Mouse (Mus musculus) intestine, postnatal 0 days (tissue): Measurements from ENCODE around the gene Idh2. TPM values are rescaled to one million over a fixed set of nuclear protein-coding genes. Genes with fewer than 3 reads are reported as not detected.
A peak's percentile ranks its signal among the peaks of the same experiment; 100 is the strongest.

Experiments
- ATAC-seq: fragments of 200-750 bp; cut with Nextera tagmentation; 2 replicates; pipeline ENCODE4 v1.8.0; 2017; ENCODE audit warnings: mild to moderate bottlenecking, moderate TSS enrichment, moderate library complexity
- H3K27ac ChIP-seq: fragments of 300-500 bp; sonication (generic); 2 replicates; pipeline ENCODE4 v1.5.1; 2014; ENCODE audit warnings: mild to moderate bottlenecking, low read depth, low read length, moderate library complexity
- H3K27me3 ChIP-seq: fragments of 300-500 bp; sonication (generic); replicated peaks from 2 replicates; pipeline ENCODE4 v1.6.1; 2014; ENCODE audit warnings: low read length, mixed read lengths; ENCODE audit not compliant: control insufficient read depth, insufficient read depth
- H3K36me3 ChIP-seq: fragments of 300-500 bp; sonication (generic); 2 replicates; pipeline ENCODE4 v1.6.1; 2014; ENCODE audit warnings: mild to moderate bottlenecking, moderate library complexity; ENCODE audit not compliant: control insufficient read depth, insufficient read depth
- H3K4me1 ChIP-seq: fragments of 300-500 bp; sonication (generic); replicated peaks from 2 replicates; pipeline ENCODE4 v1.6.1; 2014; ENCODE audit warnings: antibody characterized with exemption, low read length, mixed read lengths; ENCODE audit not compliant: control insufficient read depth, insufficient read depth
- H3K4me2 ChIP-seq: fragments of 300-500 bp; sonication (generic); replicated peaks from 2 replicates; pipeline ENCODE4 v1.6.1; 2014; ENCODE audit warnings: low read depth, mild to moderate bottlenecking, moderate library complexity
- H3K4me3 ChIP-seq: fragments of 300-500 bp; sonication (generic); 2 replicates; pipeline ENCODE4 v1.5.1; 2014; ENCODE audit warnings: low read depth, low read length
- H3K9ac ChIP-seq: fragments of 300-500 bp; sonication (generic); 2 replicates; pipeline ENCODE4 v1.6.1; 2014; ENCODE audit warnings: mild to moderate bottlenecking, low read depth, low read length
- H3K9me3 ChIP-seq: fragments of 300-500 bp; sonication (generic); 2 replicates; pipeline ENCODE4 v1.6.1; 2016; ENCODE audit warnings: mixed run types; ENCODE audit not compliant: control insufficient read depth
- CTCF ChIP-seq: sonication (generic); IDR thresholded peaks from 2 replicates; pipeline ENCODE4 v1.5.1; 2016; ENCODE audit warnings: low read depth, mild to moderate bottlenecking, control low read depth, antibody characterized with exemption, moderate library complexity
- WGBS: fragments of 180-500 bp; shearing (Covaris S2); extraction: QIAGEN DNeasy Blood & Tissue Kit; methylation state at CpG from one replicate; pipeline ENCODE4 v1.1.7; 2014; 5-methylcytosine and 5-hydroxymethylcytosine counted together
- polyA plus RNA-seq: library from polyadenylated mRNA; unstranded; fragments of >200 nt; fragmentation: Nextera tagmentation; extraction: Ambion mirVana; gene quantifications from 2 replicates; pipeline ENCODE4 v1.2.1, GENCODE M21; 2015

The Idh2 gene
- polyA plus RNA-seq: 185 and 190 TPM in 2 replicates

- H3K27ac ChIP-seq: peak within 1 kb of the TSS; percentile 90
- peak; percentile 91 for ATAC-seq
- 0% methylated on average over 29 of the region's 29 CpGs for WGBS
- H3K9ac ChIP-seq: peak within 1 kb of the TSS; percentile 92
- peak within 1 kb of the TSS; percentile 99 for H3K4me2 ChIP-seq
- H3K36me3 ChIP-seq: peaks cover 4% of the 10 kb centered on the region; the same call in 1 of the 2 replicates
- no peak for TF ChIP-seq CTCF
- no peaks in the 10 kb centered on the region for H3K9me3 ChIP-seq
- H3K4me1 ChIP-seq: 0 out of 2 replicates have a peak, but pooled peaks cover 5% of the 10 kb centered on the region
- H3K4me3 ChIP-seq: peak within 1 kb of the TSS; percentile 89
- no peaks in the 10 kb centered on the region for H3K27me3 ChIP-seq
Measured at GRCm38 (mm10) chr7:80115224-80115590, at the start of gene Idh2. Idh2 (minus strand) TSS chr7:80115392.

DNA sequence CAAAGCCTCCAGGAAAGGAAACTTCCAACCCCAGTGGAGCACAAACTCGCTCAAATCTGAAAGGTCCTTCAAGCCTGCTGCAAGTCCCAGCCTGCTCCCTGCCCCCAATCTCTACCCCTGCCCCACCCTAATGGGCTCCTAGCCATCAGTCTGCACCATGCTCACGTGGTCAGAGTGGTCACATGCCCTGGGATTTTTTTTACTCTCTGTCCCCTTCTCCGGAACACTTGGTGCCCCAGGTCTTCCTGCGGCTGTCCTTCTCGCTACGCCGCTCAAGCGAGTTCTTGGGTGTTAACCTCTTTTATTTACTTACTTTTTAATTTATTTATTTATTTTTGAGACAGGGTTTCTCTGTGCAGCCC is 45.7 kb upstream of the Idh2 start:
- Histone ChIP-seq H3K9me3 (no peaks in the 10 kb centered on the region), H3K4me2 (peak overlapping the region; percentile 21; the same call in 1 of the 2 replicates), H3K36me3 (no peaks in the 10 kb centered on the region), H3K4me3 (no peak overlapping the region), H3K27ac (peak overlapping the region; percentile 75), H3K27me3 (no peaks in the 10 kb centered on the region), H3K9ac (no peak overlapping the region), H3K4me1 (no peaks in the 10 kb centered on the region)
- no peak for TF ChIP-seq CTCF
- 45% methylated on average over 8 of the region's 8 CpGs for WGBS
- ATAC-seq: peak; percentile 59

- Histone ChIP-seq H3K27ac (peak overlapping the region; percentile 75), H3K9ac (no peak overlapping the region), H3K27me3 (no peaks in the 10 kb centered on the region), H3K4me2 (peak overlapping the region; percentile 21; the same call in 1 of the 2 replicates), H3K36me3 (no peaks in the 10 kb centered on the region), H3K4me1 (no peaks in the 10 kb centered on the region), H3K9me3 (no peaks in the 10 kb centered on the region), H3K4me3 (no peak overlapping the region)
- TF ChIP-seq CTCF: no peak
- ATAC-seq: peak; percentile 89
- 22% methylated on average over 7 of the region's 7 CpGs for WGBS
Measured at GRCm38 (mm10) chr7:80160293-80160944, 45.2 kb upstream of the Idh2 start.

DNA sequence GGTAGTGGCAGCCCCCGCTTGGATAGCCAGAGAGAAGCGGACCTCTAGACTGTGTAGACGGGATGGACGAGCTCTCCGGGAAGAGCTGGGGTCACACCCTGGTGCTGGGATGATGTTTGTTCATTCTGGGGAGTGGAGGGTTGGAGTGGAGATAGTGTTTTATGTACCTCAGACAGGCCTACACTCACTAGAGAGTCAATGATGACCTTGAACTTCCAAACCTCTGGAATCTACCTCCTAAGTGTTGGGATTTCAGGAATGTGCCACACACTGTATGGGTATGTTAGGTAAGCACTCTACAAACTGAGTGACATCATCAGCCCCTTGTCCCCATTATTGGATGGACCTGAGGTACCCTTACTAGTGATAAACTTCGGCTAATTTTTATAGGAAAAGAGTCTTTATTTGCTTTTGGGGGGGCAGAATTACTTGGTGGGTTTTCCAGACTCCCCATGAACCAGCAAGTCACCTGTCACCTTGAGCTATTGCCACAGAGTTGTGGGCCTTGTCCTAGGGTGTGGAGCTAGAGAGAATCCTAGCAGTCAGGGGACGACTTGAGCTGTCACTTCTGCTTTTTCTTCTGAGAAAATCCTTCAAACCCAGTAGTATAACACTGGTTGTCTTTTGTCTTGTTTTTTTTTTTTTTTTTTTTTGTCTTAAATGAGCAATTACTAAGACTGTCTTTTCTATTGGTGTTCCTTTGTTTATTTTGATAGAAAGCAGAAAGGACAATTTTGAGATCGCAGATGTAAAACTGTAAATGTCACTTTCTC is 43.5 kb upstream of the Idh2 start:
- Histone ChIP-seq H3K4me3 (no peak overlapping the region), H3K4me1 (no peaks in the 10 kb centered on the region), H3K9ac (no peak overlapping the region), H3K36me3 (no peaks in the 10 kb centered on the region), H3K27me3 (no peaks in the 10 kb centered on the region), H3K27ac (no peak overlapping the region), H3K9me3 (no peaks in the 10 kb centered on the region), H3K4me2 (no peak overlapping the region)
- WGBS: 79% methylated on average over 8 of the region's 8 CpGs
- TF ChIP-seq CTCF: no peak
- no peak for ATAC-seq

DNA sequence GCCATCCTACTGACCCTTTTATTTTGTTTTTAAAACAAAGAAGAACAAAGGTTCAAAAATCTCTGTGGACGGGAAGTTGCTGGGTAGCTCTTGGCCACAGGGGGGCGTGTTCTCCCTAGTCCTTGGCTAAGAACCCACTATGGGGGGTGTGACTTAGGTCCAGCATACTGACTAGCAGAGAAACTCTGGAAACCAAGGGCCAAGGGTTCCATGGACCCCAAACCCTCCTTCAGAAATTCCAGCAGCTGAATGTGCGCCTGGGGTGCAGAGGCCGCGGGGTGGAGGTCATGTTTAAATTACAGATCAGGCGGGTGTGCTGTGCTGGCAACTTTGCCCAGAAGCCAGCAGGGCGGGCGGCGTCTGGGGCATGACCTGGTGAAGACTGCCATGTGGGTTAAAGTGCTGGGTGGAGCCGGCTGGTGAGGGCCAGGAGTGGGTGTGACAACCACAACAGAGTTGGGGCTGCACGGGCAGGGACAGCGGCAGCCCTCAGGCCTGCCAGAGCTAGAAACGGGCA is 41.6 kb upstream of the Idh2 start:
- WGBS: 36% methylated on average over 13 of the region's 13 CpGs
- H3K27ac ChIP-seq: no peak overlapping the region; the same call in 1 of the 2 replicates
- peak overlapping the region; percentile 31; the same call in 1 of the 2 replicates for H3K4me2 ChIP-seq
- no peaks in the 10 kb centered on the region for H3K9me3 ChIP-seq
- no peaks in the 10 kb centered on the region for H3K4me1 ChIP-seq
- no peaks in the 10 kb centered on the region for H3K36me3 ChIP-seq
- TF ChIP-seq CTCF: peak; percentile 79
- no peak overlapping the region for H3K9ac ChIP-seq
- no peaks in the 10 kb centered on the region for H3K27me3 ChIP-seq
- H3K4me3 ChIP-seq: no peak overlapping the region
- peak; percentile 23; the same call in 1 of the 2 replicates for ATAC-seq

DNA sequence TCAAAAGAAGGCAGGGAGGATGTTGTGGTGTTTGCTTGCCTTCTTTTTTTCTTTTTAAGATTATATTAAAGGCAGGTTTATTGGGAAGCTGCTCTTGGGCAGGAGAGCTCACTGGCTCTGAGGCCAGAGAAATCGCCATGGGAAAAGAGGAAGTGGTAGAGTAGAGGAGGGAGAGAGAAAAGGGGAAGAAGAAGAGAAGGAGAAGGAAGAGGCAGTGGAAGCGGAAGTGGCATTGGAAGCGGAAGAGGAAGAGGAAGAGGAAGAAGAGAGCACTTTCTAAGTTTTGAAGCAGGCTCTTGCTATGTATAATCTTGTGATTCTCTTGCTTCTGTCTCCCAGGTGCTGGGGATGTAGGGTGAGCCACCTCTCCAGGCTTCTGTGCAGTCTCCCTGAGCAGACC is 39.5 kb upstream of the Idh2 start:
- Histone ChIP-seq H3K36me3 (no peaks in the 10 kb centered on the region), H3K27me3 (no peaks in the 10 kb centered on the region), H3K4me3 (no peak overlapping the region), H3K27ac (no peak overlapping the region), H3K9ac (no peak overlapping the region), H3K9me3 (no peaks in the 10 kb centered on the region), H3K4me2 (no peak overlapping the region), H3K4me1 (no peaks in the 10 kb centered on the region)
- WGBS: 78% methylated on average over 3 of the region's 3 CpGs
- ATAC-seq: no peak
- TF ChIP-seq CTCF: no peak
